Mouse (Mus musculus) heart, adult 2 months (tissue): ENCODE results near the gene Gm15557.

Experiments
- CTCF ChIP-seq: fragments of 200-600 bp; IDR thresholded peaks from 2 replicates; pipeline ENCODE4 v1.8.1; 2022; ENCODE audit warnings: antibody characterized with exemption, mild to moderate bottlenecking, moderate library complexity
- EP300 ChIP-seq: fragments of 200-500 bp; IDR thresholded peaks from 2 replicates; pipeline ENCODE4 v1.6.1; 2011; ENCODE audit warnings: low read depth, low read length, control low read depth; ENCODE audit not compliant: insufficient read depth

GRCm38 (mm10) chr2:155944685-155945084 is 4.2 kb downstream of the Gm15557 start:
- no peak for TF ChIP-seq CTCF
- no peak for TF ChIP-seq EP300
